Mouse (Mus musculus): ENCODE data around the gene Myl3. TPM values are rescaled to one million over a fixed set of nuclear protein-coding genes. Genes with fewer than 3 reads are reported as not detected.

The Myl3 gene
- 0.68 and 1.3 TPM in 2 replicates for polyA plus RNA-seq (2015; fragmentation: Nextera tagmentation; extraction: Ambion mirVana)

DNA sequence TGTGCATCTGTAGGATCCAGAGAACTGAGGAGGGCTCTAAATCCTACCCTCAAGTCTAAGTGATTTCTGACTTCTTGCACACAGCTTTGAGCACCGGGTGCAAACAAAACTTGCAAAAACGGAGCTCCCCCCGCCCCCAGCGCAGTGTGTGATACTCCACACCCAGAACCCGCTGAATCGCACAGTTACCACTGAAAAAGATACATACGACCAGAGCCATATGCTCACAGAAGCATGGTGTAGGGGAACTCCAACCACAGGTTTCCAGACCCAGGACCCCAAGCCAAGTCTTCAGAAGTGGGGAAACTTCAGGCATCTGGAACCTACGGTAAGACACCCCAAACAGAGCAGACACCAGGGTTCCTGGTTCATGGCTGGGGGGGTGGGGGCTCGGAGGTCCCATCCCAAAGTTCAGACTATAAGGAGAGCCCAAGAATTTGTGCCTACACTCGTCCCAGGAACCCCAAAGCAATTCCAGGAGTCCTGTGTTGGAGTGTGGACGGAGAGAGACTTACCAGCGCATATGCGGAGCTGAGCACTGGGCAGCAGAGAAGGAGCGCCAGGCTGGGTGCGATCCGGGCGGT lies at the start of gene Myl3:
TSS of gene Myl3 (plus strand) at position 151 of the 584 bp plus-strand sequence.

GRCm38 (mm10) chr9:110746961-110747360 lies 5.3 kb downstream of the Myl3 start, which contains the start of gene Pth1r:
Pth1r (minus strand) TSS chr9:110747145.

DNA sequence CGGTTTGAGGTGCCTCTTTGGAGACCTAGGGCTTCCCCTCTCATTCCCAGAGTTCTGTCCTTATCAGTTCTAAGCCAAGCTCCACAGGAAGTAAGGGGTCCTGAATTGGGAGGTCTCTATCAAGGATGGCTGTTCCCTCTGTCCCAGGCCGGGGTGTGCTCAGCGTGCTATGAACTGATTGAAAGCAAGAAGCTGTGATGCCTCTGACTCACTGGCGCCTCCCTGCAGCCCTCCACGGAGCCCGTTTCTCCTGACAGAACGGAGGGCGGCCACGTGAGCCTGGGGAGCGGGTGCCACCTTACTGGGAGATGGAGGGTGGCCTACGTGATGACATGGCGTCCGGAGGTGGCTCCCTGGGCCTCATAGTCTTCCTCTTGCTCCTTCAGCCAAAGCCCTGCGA lies 56.2 kb downstream of the Myl3 start, which contains the start of gene Prss42:
TSS of gene Prss42 (plus strand) at position 301 of the 400 bp plus-strand sequence.

GRCm38 (mm10) chr9:110813789-110814188 lies 72.1 kb downstream of the Myl3 start, which contains the start of gene Prss44:
Prss44 (plus strand) TSS chr9:110813994.

Other genes with a start within 250 kb of the Myl3 start
- 25.1 and 28.1 TPM in 2 replicates for gene Setd2, start 209.3 kb upstream of the Myl3 start, polyA plus RNA-seq (2015; fragmentation: Nextera tagmentation; extraction: Ambion mirVana)
- gene Nradd, start 117.4 kb upstream of the Myl3 start, polyA plus RNA-seq (2015; fragmentation: Nextera tagmentation; extraction: Ambion mirVana), result 20.0 and 21.8 TPM in 2 replicates
- gene Nbeal2, start 87.7 kb upstream of the Myl3 start, polyA plus RNA-seq (2015; fragmentation: Nextera tagmentation; extraction: Ambion mirVana), result 3.2 and 4.8 TPM in 2 replicates
- 101 and 106 TPM in 2 replicates for gene Ccdc12, start 85.4 kb upstream of the Myl3 start, polyA plus RNA-seq (2015; fragmentation: Nextera tagmentation; extraction: Ambion mirVana)
- gene Pth1r, start 5.3 kb downstream of the Myl3 start, polyA plus RNA-seq (2015; fragmentation: Nextera tagmentation; extraction: Ambion mirVana), result 15.6 and 16.3 TPM in 2 replicates
- gene Prss42, start 56.3 kb downstream of the Myl3 start, polyA plus RNA-seq (2015; fragmentation: Nextera tagmentation; extraction: Ambion mirVana), result not detected in 2 replicates
- 0.23 TPM in 1 of 2 replicates, not detected in the other for gene Prss44, start 72.1 kb downstream of the Myl3 start, polyA plus RNA-seq (2015; fragmentation: Nextera tagmentation; extraction: Ambion mirVana)
- gene Prss43, start 84.8 kb downstream of the Myl3 start, polyA plus RNA-seq (2015; fragmentation: Nextera tagmentation; extraction: Ambion mirVana), result 0.14 TPM in 1 of 2 replicates, not detected in the other
- 0.13 TPM in 1 of 2 replicates, not detected in the other for gene Prss45, start 92.7 kb downstream of the Myl3 start, polyA plus RNA-seq (2015; fragmentation: Nextera tagmentation; extraction: Ambion mirVana)
- not detected in 2 replicates for gene Prss46, start 102.6 kb downstream of the Myl3 start, polyA plus RNA-seq (2015; fragmentation: Nextera tagmentation; extraction: Ambion mirVana)
- gene Prss50, start 116.1 kb downstream of the Myl3 start, polyA plus RNA-seq (2015; fragmentation: Nextera tagmentation; extraction: Ambion mirVana), result 1.5 and 2.2 TPM in 2 replicates
- 5.5 and 6.2 TPM in 2 replicates for gene Als2cl, start 138.0 kb downstream of the Myl3 start, polyA plus RNA-seq (2015; fragmentation: Nextera tagmentation; extraction: Ambion mirVana)
- gene Tmie, start 138.3 kb downstream of the Myl3 start, polyA plus RNA-seq (2015; fragmentation: Nextera tagmentation; extraction: Ambion mirVana), result 15.2 and 18.3 TPM in 2 replicates
- not detected in 2 replicates for gene Fam240a, start 175.0 kb downstream of the Myl3 start, polyA plus RNA-seq (2015; fragmentation: Nextera tagmentation; extraction: Ambion mirVana)
- 1.9 and 2.5 TPM in 2 replicates for gene Tdgf1, start 204.3 kb downstream of the Myl3 start, polyA plus RNA-seq (2015; fragmentation: Nextera tagmentation; extraction: Ambion mirVana)
- 3.9 TPM in 2 replicates for gene Lrrc2, start 209.7 kb downstream of the Myl3 start, polyA plus RNA-seq (2015; fragmentation: Nextera tagmentation; extraction: Ambion mirVana)
- gene Rtp3, start 248.7 kb downstream of the Myl3 start, polyA plus RNA-seq (2015; fragmentation: Nextera tagmentation; extraction: Ambion mirVana), result not detected in 2 replicates

Measured in neural tube, postnatal 0 days (tissue).